Mouse (Mus musculus): ENCODE measurements at regions not wholly inside any gene's neighbourhood (a gene's known extent, or its start where the extent isn't known, plus 50 kb on each side); places are given as distances from the start of the nearest gene placed in this dataset.

- WGBS: 74% methylated on average over 11 of the region's 11 CpGs
- ATAC-seq (ENCODE audit: insufficient number of reproducible peaks, low FRiP score, low TSS enrichment, low read depth) (no peak), DNase-seq (ENCODE audit: low spot score) (peak; percentile 22)
Measured at GRCm38 (mm10) chr7:121589088-121589605, 117.9 kb downstream of the Usp31 start.

GRCm38 (mm10) chr7:121587713-121588112 is 119.3 kb downstream of the Usp31 start:
- WGBS: 71% methylated on average over 2 of the region's 2 CpGs
- H3K27me3 ChIP-seq (ENCODE audit: control insufficient read depth, insufficient read depth, low read length): no peaks in the 10 kb centered on the region
- no peaks in the 10 kb centered on the region for H3K4me1 ChIP-seq (ENCODE audit: control insufficient read depth, insufficient read depth, low read length)
- H3K4me3 ChIP-seq (ENCODE audit: low read depth, low read length): no peak overlapping the region
- H3K27ac ChIP-seq (replicated peaks; ENCODE audit: low read depth, low read length): no peak overlapping the region
- no peak overlapping the region for H3K4me2 ChIP-seq (ENCODE audit: low read depth, severe bottlenecking)
- H3K9ac ChIP-seq (ENCODE audit: low read length): no peak overlapping the region
- H3K36me3 ChIP-seq (ENCODE audit: control insufficient read depth, insufficient read depth, low read length): no peaks in the 10 kb centered on the region
- no peak for DNase-seq (ENCODE audit: low spot score)
- no peaks in the 10 kb centered on the region for H3K9me3 ChIP-seq (ENCODE audit: control insufficient read depth, low read length)
- no peak for ATAC-seq (ENCODE audit: insufficient number of reproducible peaks, low FRiP score, low TSS enrichment, low read depth)

More at GRCm38 (mm10) chr7:121589088-121589605, 117.9 kb downstream of the Usp31 start:
- Histone ChIP-seq H3K36me3 (ENCODE audit: control insufficient read depth, insufficient read depth, low read length) (no peaks in the 10 kb centered on the region), H3K27ac (replicated peaks; ENCODE audit: low read depth, low read length) (no peak overlapping the region), H3K4me1 (ENCODE audit: control insufficient read depth, insufficient read depth, low read length) (no peaks in the 10 kb centered on the region), H3K4me3 (ENCODE audit: low read depth, low read length) (no peak overlapping the region), H3K9me3 (ENCODE audit: control insufficient read depth, low read length) (no peaks in the 10 kb centered on the region), H3K27me3 (ENCODE audit: control insufficient read depth, insufficient read depth, low read length) (no peaks in the 10 kb centered on the region), H3K9ac (ENCODE audit: low read length) (no peak overlapping the region), H3K4me2 (ENCODE audit: low read depth, severe bottlenecking) (no peak overlapping the region)

GRCm38 (mm10) chr7:121585721-121586120 is 121.3 kb downstream of the Usp31 start:
- no peak for ATAC-seq (ENCODE audit: insufficient number of reproducible peaks, low FRiP score, low TSS enrichment, low read depth)
- no peak overlapping the region for H3K27ac ChIP-seq (replicated peaks; ENCODE audit: low read depth, low read length)
- no peak overlapping the region for H3K4me3 ChIP-seq (ENCODE audit: low read depth, low read length)
- H3K27me3 ChIP-seq (ENCODE audit: control insufficient read depth, insufficient read depth, low read length): no peaks in the 10 kb centered on the region
- H3K9me3 ChIP-seq (ENCODE audit: control insufficient read depth, low read length): no peaks in the 10 kb centered on the region
- H3K4me2 ChIP-seq (ENCODE audit: low read depth, severe bottlenecking): no peak overlapping the region
- no peak for DNase-seq (ENCODE audit: low spot score)
- no peaks in the 10 kb centered on the region for H3K36me3 ChIP-seq (ENCODE audit: control insufficient read depth, insufficient read depth, low read length)
- H3K9ac ChIP-seq (ENCODE audit: low read length): no peak overlapping the region
- no peaks in the 10 kb centered on the region for H3K4me1 ChIP-seq (ENCODE audit: control insufficient read depth, insufficient read depth, low read length)
- WGBS: 55% methylated on average over 10 of the region's 10 CpGs

GRCm38 (mm10) chr7:121579497-121579896 is 127.6 kb downstream of the Usp31 start:
- Histone ChIP-seq H3K36me3 (ENCODE audit: control insufficient read depth, insufficient read depth, low read length) (no peaks in the 10 kb centered on the region), H3K4me2 (ENCODE audit: low read depth, severe bottlenecking) (no peak overlapping the region), H3K4me3 (ENCODE audit: low read depth, low read length) (no peak overlapping the region), H3K9ac (ENCODE audit: low read length) (no peak overlapping the region), H3K9me3 (ENCODE audit: control insufficient read depth, low read length) (no peaks in the 10 kb centered on the region), H3K4me1 (ENCODE audit: control insufficient read depth, insufficient read depth, low read length) (no peaks in the 10 kb centered on the region), H3K27ac (replicated peaks; ENCODE audit: low read depth, low read length) (no peak overlapping the region), H3K27me3 (ENCODE audit: control insufficient read depth, insufficient read depth, low read length) (no peaks in the 10 kb centered on the region)
- ATAC-seq (ENCODE audit: insufficient number of reproducible peaks, low FRiP score, low TSS enrichment, low read depth) (no peak), DNase-seq (ENCODE audit: low spot score) (no peak)
- 62% methylated on average over 4 of the region's 4 CpGs for WGBS

- H3K36me3 ChIP-seq (ENCODE audit: control insufficient read depth, insufficient read depth, low read length): no peaks in the 10 kb centered on the region
- WGBS: 87% methylated on average over 5 of the region's 5 CpGs
Measured at GRCm38 (mm10) chr7:121572681-121573335, 134.2 kb downstream of the Usp31 start.

GRCm38 (mm10) chr7:121571741-121572140 is 135.3 kb downstream of the Usp31 start:
- Histone ChIP-seq H3K9ac (ENCODE audit: low read length) (no peak overlapping the region), H3K36me3 (ENCODE audit: control insufficient read depth, insufficient read depth, low read length) (no peaks in the 10 kb centered on the region), H3K4me2 (ENCODE audit: low read depth, severe bottlenecking) (no peak overlapping the region), H3K27ac (replicated peaks; ENCODE audit: low read depth, low read length) (no peak overlapping the region), H3K4me1 (ENCODE audit: control insufficient read depth, insufficient read depth, low read length) (no peaks in the 10 kb centered on the region), H3K9me3 (ENCODE audit: control insufficient read depth, low read length) (no peaks in the 10 kb centered on the region), H3K4me3 (ENCODE audit: low read depth, low read length) (no peak overlapping the region), H3K27me3 (ENCODE audit: control insufficient read depth, insufficient read depth, low read length) (no peaks in the 10 kb centered on the region)
- DNase-seq (ENCODE audit: low spot score) (no peak), ATAC-seq (ENCODE audit: insufficient number of reproducible peaks, low FRiP score, low TSS enrichment, low read depth) (no peak)
- 83% methylated on average over 3 of the region's 3 CpGs for WGBS

More at GRCm38 (mm10) chr7:121572681-121573335, 134.2 kb downstream of the Usp31 start:
- Histone ChIP-seq H3K4me1 (ENCODE audit: control insufficient read depth, insufficient read depth, low read length) (no peaks in the 10 kb centered on the region), H3K9ac (ENCODE audit: low read length) (no peak overlapping the region), H3K27me3 (ENCODE audit: control insufficient read depth, insufficient read depth, low read length) (no peaks in the 10 kb centered on the region), H3K27ac (replicated peaks; ENCODE audit: low read depth, low read length) (no peak overlapping the region), H3K4me3 (ENCODE audit: low read depth, low read length) (no peak overlapping the region), H3K4me2 (ENCODE audit: low read depth, severe bottlenecking) (no peak overlapping the region), H3K9me3 (ENCODE audit: control insufficient read depth, low read length) (no peaks in the 10 kb centered on the region)
- ATAC-seq (ENCODE audit: insufficient number of reproducible peaks, low FRiP score, low TSS enrichment, low read depth): no peak
- DNase-seq (ENCODE audit: low spot score): no peak

- no peak for DNase-seq (ENCODE audit: low spot score)
- Histone ChIP-seq H3K4me2 (ENCODE audit: low read depth, severe bottlenecking) (no peak overlapping the region), H3K4me3 (ENCODE audit: low read depth, low read length) (no peak overlapping the region), H3K27me3 (ENCODE audit: control insufficient read depth, insufficient read depth, low read length) (no peaks in the 10 kb centered on the region), H3K36me3 (ENCODE audit: control insufficient read depth, insufficient read depth, low read length) (no peaks in the 10 kb centered on the region), H3K27ac (replicated peaks; ENCODE audit: low read depth, low read length) (no peak overlapping the region), H3K9ac (ENCODE audit: low read length) (no peak overlapping the region), H3K4me1 (ENCODE audit: control insufficient read depth, insufficient read depth, low read length) (no peaks in the 10 kb centered on the region), H3K9me3 (ENCODE audit: control insufficient read depth, low read length) (no peaks in the 10 kb centered on the region)
- ATAC-seq (ENCODE audit: insufficient number of reproducible peaks, low FRiP score, low TSS enrichment, low read depth): no peak
- WGBS: 84% methylated on average over 4 of the region's 4 CpGs
Measured at GRCm38 (mm10) chr7:121571292-121571691, 135.8 kb downstream of the Usp31 start.

GRCm38 (mm10) chr7:121569248-121569647 is 137.8 kb downstream of the Usp31 start:
- H3K27me3 ChIP-seq (ENCODE audit: control insufficient read depth, insufficient read depth, low read length): no peaks in the 10 kb centered on the region
- H3K4me2 ChIP-seq (ENCODE audit: low read depth, severe bottlenecking): no peak overlapping the region
- no peak overlapping the region for H3K9ac ChIP-seq (ENCODE audit: low read length)
- DNase-seq (ENCODE audit: low spot score) (no peak), ATAC-seq (ENCODE audit: insufficient number of reproducible peaks, low FRiP score, low TSS enrichment, low read depth) (no peak)
- no peak overlapping the region for H3K27ac ChIP-seq (replicated peaks; ENCODE audit: low read depth, low read length)
- H3K36me3 ChIP-seq (ENCODE audit: control insufficient read depth, insufficient read depth, low read length): no peaks in the 10 kb centered on the region
- H3K4me1 ChIP-seq (ENCODE audit: control insufficient read depth, insufficient read depth, low read length): no peaks in the 10 kb centered on the region
- no peak overlapping the region for H3K4me3 ChIP-seq (ENCODE audit: low read depth, low read length)
- no peaks in the 10 kb centered on the region for H3K9me3 ChIP-seq (ENCODE audit: control insufficient read depth, low read length)
- 86% methylated on average over 7 of the region's 7 CpGs for WGBS

GRCm38 (mm10) chr7:121568064-121568463 is 139.0 kb downstream of the Usp31 start:
- Histone ChIP-seq H3K4me2 (ENCODE audit: low read depth, severe bottlenecking) (no peak overlapping the region), H3K27ac (replicated peaks; ENCODE audit: low read depth, low read length) (no peak overlapping the region), H3K9me3 (ENCODE audit: control insufficient read depth, low read length) (no peaks in the 10 kb centered on the region), H3K27me3 (ENCODE audit: control insufficient read depth, insufficient read depth, low read length) (no peaks in the 10 kb centered on the region), H3K36me3 (ENCODE audit: control insufficient read depth, insufficient read depth, low read length) (no peaks in the 10 kb centered on the region), H3K9ac (ENCODE audit: low read length) (no peak overlapping the region), H3K4me3 (ENCODE audit: low read depth, low read length) (no peak overlapping the region), H3K4me1 (ENCODE audit: control insufficient read depth, insufficient read depth, low read length) (no peaks in the 10 kb centered on the region)
- DNase-seq (ENCODE audit: low spot score): no peak
- 87% methylated on average over 2 of the region's 2 CpGs for WGBS
- no peak for ATAC-seq (ENCODE audit: insufficient number of reproducible peaks, low FRiP score, low TSS enrichment, low read depth)

Measured in limb, embryonic 11.5 days (tissue).